Comparison of ENCODE assay signal across 11 mouse cellular contexts in genomic region chr4:83050151-83050796, GRCm38 (mm10). TPM values are rescaled to one million over a fixed set of nuclear protein-coding genes. Genes with fewer than 3 reads are reported as not detected.
DNase-seq lines count a peak whose midpoint lies in the region; ATAC-seq lines count a peak whose summit lies in the region.
"Had no signal": no experiment of that assay in that cellular context is flagged by ENCODE, and none has a peak within 500 bp of the region (broad histone marks: within the 10 kb centered on the region; RNA-seq: fewer than 3 reads in every experiment).

No protein-coding gene starts in this region.

- intact Hi-C loops in heart, postnatal 14 days (cut with DNase I) = no loop called here

- H3K27me3 ChIP-seq in lung, embryonic 16.5 days (ENCODE audit: control insufficient read depth, insufficient read depth, low read depth, low read length) = no peaks in the 10 kb centered on the region
- no peaks in the 10 kb centered on the region for H3K27me3 ChIP-seq in intestine, embryonic 16.5 days (replicated peaks; ENCODE audit: control insufficient read depth, insufficient read depth, low read length)
- H3K27me3 ChIP-seq in stomach, embryonic 15.5 days (replicated peaks) = no peaks in the 10 kb centered on the region

- H3K27ac ChIP-seq in lung, embryonic 16.5 days (ENCODE audit: low read length) = peak overlapping the region; percentile 87
- peak overlapping the region; percentile 47; the same call in 1 of the 2 replicates for H3K27ac ChIP-seq in intestine, embryonic 16.5 days (ENCODE audit: low read length)
- H3K27ac ChIP-seq in stomach, embryonic 15.5 days = peak overlapping the region; percentile 82
- H3K27ac ChIP-seq: liver, embryonic 14.5 days had no signal

- H3K4me2 ChIP-seq in lung, embryonic 16.5 days (ENCODE audit: low read depth, low read length) = peak overlapping the region; percentile 35
- peak overlapping the region; percentile 56 for H3K4me2 ChIP-seq in intestine, embryonic 16.5 days (ENCODE audit: low read depth, low read length)
- H3K4me2 ChIP-seq in stomach, embryonic 15.5 days = peak overlapping the region; percentile 46

- peaks cover 8% of the 10 kb centered on the region for H3K4me1 ChIP-seq in lung, embryonic 16.5 days (replicated peaks; ENCODE audit: control insufficient read depth, insufficient read depth, low read length)
- H3K4me1 ChIP-seq in intestine, embryonic 16.5 days (ENCODE audit: control insufficient read depth, insufficient read depth, low read length) = peaks cover 13% of the 10 kb centered on the region
- no peaks in the 10 kb centered on the region; the same call in 1 of the 2 replicates for H3K4me1 ChIP-seq in stomach, embryonic 15.5 days

- no peaks in the 10 kb centered on the region for H3K36me3 ChIP-seq in lung, embryonic 16.5 days (ENCODE audit: control insufficient read depth, insufficient read depth, low read length)
- no peaks in the 10 kb centered on the region for H3K36me3 ChIP-seq in intestine, embryonic 16.5 days (ENCODE audit: control insufficient read depth, insufficient read depth, low read length)
- H3K36me3 ChIP-seq in stomach, embryonic 15.5 days = no peaks in the 10 kb centered on the region

- peak overlapping the region; percentile 63 for H3K4me3 ChIP-seq in lung, embryonic 16.5 days (ENCODE audit: low read length)
- H3K4me3 ChIP-seq in intestine, embryonic 16.5 days (ENCODE audit: low read length) = peak overlapping the region; percentile 53
- H3K4me3 ChIP-seq in stomach, embryonic 15.5 days (replicated peaks) = peak overlapping the region; percentile 41

- 37% methylated on average over 5 of the region's 5 CpGs for WGBS in lung, embryonic 16.5 days
- 46% methylated on average over 5 of the region's 5 CpGs for WGBS in intestine, embryonic 16.5 days
- 41% methylated on average over 5 of the region's 5 CpGs for WGBS in stomach, embryonic 15.5 days

- H3K9me3 ChIP-seq in lung, embryonic 16.5 days (ENCODE audit: control insufficient read depth, low read length) = no peaks in the 10 kb centered on the region
- H3K9me3 ChIP-seq in intestine, embryonic 16.5 days (ENCODE audit: control insufficient read depth, low read length) = no peaks in the 10 kb centered on the region
- H3K9me3 ChIP-seq in stomach, embryonic 15.5 days = no peaks in the 10 kb centered on the region

- peak; percentile 18; the same call in 1 of the 2 replicates for ATAC-seq in lung, embryonic 16.5 days (ENCODE audit: low read depth)
- ATAC-seq in intestine, embryonic 16.5 days = no peak
- peak; percentile 38; the same call in 1 of the 2 replicates for ATAC-seq in stomach, embryonic 15.5 days (ENCODE audit: insufficient read depth, low FRiP score, low read depth)

- peak; percentile 82 for DNase-seq in heart, adult 11 months
- DNase-seq in heart, postnatal 14 days = no peak
- no peak for DNase-seq in lung, adult 18-20 months
- no peak for DNase-seq in frontal cortex, postnatal 25 days (ENCODE audit: low spot score in 2 of 2)
- no peak for DNase-seq in frontal cortex, postnatal 36 days (ENCODE audit: low spot score in 2 of 2)

- H3K9ac ChIP-seq in lung, embryonic 16.5 days (ENCODE audit: low read length) = peak overlapping the region; percentile 70
- H3K9ac ChIP-seq in intestine, embryonic 16.5 days (ENCODE audit: low read depth, low read length) = peak overlapping the region; percentile 44; the same call in 1 of the 2 replicates
- no peak overlapping the region; the same call in 1 of the 2 replicates for H3K9ac ChIP-seq in stomach, embryonic 15.5 days
- H3K9ac ChIP-seq: liver, embryonic 14.5 days had no signal

RNA-seq across cellular contexts. Expression of gene Frem1, which starts 1.9 kb away (rescaled TPM):
- total RNA-seq in heart, postnatal 14 days (2021) = 1 to 10 TPM in 1 of 2 experiments, under 1 TPM in 1; 0.79 to 1.1 TPM
- 31.9 and 33.6 TPM in 2 replicates for polyA plus RNA-seq in lung, embryonic 16.5 days (2015; fragmentation: Nextera tagmentation; extraction: Ambion mirVana)
- polyA plus RNA-seq in intestine, embryonic 16.5 days (2015; fragmentation: Nextera tagmentation; extraction: Ambion mirVana) = 4.0 and 4.1 TPM in 2 replicates
- 10.7 and 11.1 TPM in 2 replicates for polyA plus RNA-seq in stomach, embryonic 15.5 days (2015; fragmentation: Nextera tagmentation; extraction: Ambion mirVana)
- total RNA-seq: hematopoietic stem cell, adult 5-6 weeks had no signal
- polyA plus RNA-seq: C2C12 had no signal
